Mouse (Mus musculus) hindbrain, embryonic 14.5 days (tissue): ENCODE results near the gene Angptl7. TPM values are rescaled to one million over a fixed set of nuclear protein-coding genes. Genes with fewer than 3 reads are reported as not detected.

Source experiments
- ATAC-seq: fragments of 200-750 bp; cut with Nextera tagmentation; 2 replicates; pipeline ENCODE4 v1.8.0; 2017; ENCODE audit warnings: moderate number of reproducible peaks, mild to moderate bottlenecking, moderate TSS enrichment, moderate library complexity; ENCODE audit not compliant: low FRiP score
- DNase-seq: peaks from one replicate; pipeline ENCODE4 v3.0.0-alpha.2; 2015; ENCODE audit warnings: low spot score
- H3K27ac ChIP-seq: fragments of 300-500 bp; sonication (generic); 2 replicates; pipeline ENCODE4 v1.5.1; 2014; ENCODE audit warnings: mild to moderate bottlenecking, moderate library complexity
- H3K27me3 ChIP-seq: fragments of 300-500 bp; sonication (generic); 2 replicates; pipeline ENCODE4 v1.6.1; 2014; ENCODE audit warnings: mild to moderate bottlenecking, low read length, mixed read lengths; ENCODE audit not compliant: control insufficient read depth, insufficient read depth
- H3K36me3 ChIP-seq: fragments of 300-500 bp; sonication (generic); replicated peaks from 2 replicates; pipeline ENCODE4 v1.6.1; 2014; ENCODE audit not compliant: control insufficient read depth, insufficient read depth
- H3K4me1 ChIP-seq: fragments of 300-500 bp; sonication (generic); replicated peaks from 2 replicates; pipeline ENCODE4 v1.6.1; 2014; ENCODE audit warnings: antibody characterized with exemption, low read length, mixed read lengths; ENCODE audit not compliant: control insufficient read depth, insufficient read depth
- H3K4me2 ChIP-seq: fragments of 300-500 bp; sonication (generic); replicated peaks from 2 replicates; pipeline ENCODE4 v1.6.1; 2014; ENCODE audit warnings: mild to moderate bottlenecking, moderate library complexity
- H3K4me3 ChIP-seq: fragments of 300-500 bp; sonication (generic); replicated peaks from 2 replicates; pipeline ENCODE4 v1.5.1; 2014; ENCODE audit warnings: mild to moderate bottlenecking, low read length
- H3K9ac ChIP-seq: fragments of 300-500 bp; sonication (generic); 2 replicates; pipeline ENCODE4 v1.6.1; 2014
- H3K9me3 ChIP-seq: fragments of 300-500 bp; sonication (generic); 2 replicates; pipeline ENCODE4 v1.6.1; 2016; ENCODE audit warnings: low read length; ENCODE audit not compliant: control insufficient read depth
- WGBS: fragments of 180-500 bp; shearing (Covaris S2); extraction: QIAGEN DNeasy Blood & Tissue Kit; methylation state at CpG from one replicate; pipeline ENCODE4 v1.1.7; 2014; 5-methylcytosine and 5-hydroxymethylcytosine counted together
- polyA plus RNA-seq: library from polyadenylated mRNA; unstranded; fragments of >200 nt; fragmentation: Nextera tagmentation; extraction: Ambion mirVana; gene quantifications from 2 replicates; pipeline ENCODE4 v1.2.1, GENCODE M21; 2014

Gene Angptl7
- polyA plus RNA-seq, 1 experiment from 2014 or later = 0.50 TPM

GRCm38 (mm10) chr4:148523538-148523937 lies 23.3 kb upstream of the Angptl7 start:
- ATAC-seq = no peak
- Histone ChIP-seq H3K4me3 (no peak overlapping the region), H3K9ac (no peak overlapping the region), H3K36me3 (peaks cover 84% of the 10 kb centered on the region), H3K27ac (0 out of 2 replicates have a peak overlapping the region, but pooled peaks have one; percentile 3), H3K4me2 (no peak overlapping the region), H3K27me3 (no peaks in the 10 kb centered on the region), H3K4me1 (peaks cover 3% of the 10 kb centered on the region; the same call in 1 of the 2 replicates), H3K9me3 (no peaks in the 10 kb centered on the region)
- WGBS = 79% methylated on average over 7 of the region's 7 CpGs
- DNase-seq = no peak

GRCm38 (mm10) chr4:148518235-148518795 lies 18.1 kb upstream of the Angptl7 start:
- peak overlapping the region; percentile 66 for H3K27ac ChIP-seq
- H3K4me2 ChIP-seq = no peak overlapping the region
- WGBS = 24% methylated on average over 5 of the region's 5 CpGs
- ATAC-seq = 0 out of 2 replicates have a peak, but pooled peaks have one; percentile 34
- no peaks in the 10 kb centered on the region for H3K9me3 ChIP-seq
- no peak overlapping the region for H3K9ac ChIP-seq
- DNase-seq = no peak
- no peak overlapping the region for H3K4me3 ChIP-seq
- peaks cover 7% of the 10 kb centered on the region; the same call in 1 of the 2 replicates for H3K4me1 ChIP-seq
- H3K36me3 ChIP-seq = peaks cover 81% of the 10 kb centered on the region
- H3K27me3 ChIP-seq = no peaks in the 10 kb centered on the region

GRCm38 (mm10) chr4:148517809-148518208 lies 17.5 kb upstream of the Angptl7 start:
- DNase-seq (no peak), ATAC-seq (no peak)
- no peaks in the 10 kb centered on the region for H3K9me3 ChIP-seq
- H3K9ac ChIP-seq = no peak overlapping the region
- peaks cover 7% of the 10 kb centered on the region; the same call in 1 of the 2 replicates for H3K4me1 ChIP-seq
- no peak overlapping the region for H3K4me3 ChIP-seq
- H3K27ac ChIP-seq = peak overlapping the region; percentile 66
- no peaks in the 10 kb centered on the region for H3K27me3 ChIP-seq
- no peak overlapping the region for H3K4me2 ChIP-seq
- peaks cover 81% of the 10 kb centered on the region for H3K36me3 ChIP-seq
- 54% methylated on average over 4 of the region's 4 CpGs for WGBS

GRCm38 (mm10) chr4:148515313-148515712 lies 15.1 kb upstream of the Angptl7 start:
- Histone ChIP-seq H3K4me3 (no peak overlapping the region), H3K27me3 (no peaks in the 10 kb centered on the region), H3K27ac (no peak overlapping the region), H3K9me3 (no peaks in the 10 kb centered on the region), H3K36me3 (peaks cover 81% of the 10 kb centered on the region), H3K4me2 (no peak overlapping the region), H3K9ac (no peak overlapping the region), H3K4me1 (peaks cover 7% of the 10 kb centered on the region; the same call in 1 of the 2 replicates)
- WGBS = 93% methylated on average over 2 of the region's 2 CpGs
- DNase-seq (no peak), ATAC-seq (no peak)

GRCm38 (mm10) chr4:148513021-148513559 lies 12.8 kb upstream of the Angptl7 start:
- DNase-seq = no peak
- H3K9ac ChIP-seq = no peak overlapping the region
- no peak overlapping the region for H3K4me3 ChIP-seq
- peaks cover under 1% of the 10 kb centered on the region; the same call in 1 of the 2 replicates for H3K4me1 ChIP-seq
- no peaks in the 10 kb centered on the region for H3K9me3 ChIP-seq
- H3K4me2 ChIP-seq = no peak overlapping the region
- H3K36me3 ChIP-seq = peaks cover 85% of the 10 kb centered on the region
- 0 out of 2 replicates have a peak overlapping the region, but pooled peaks have one; percentile 27 for H3K27ac ChIP-seq
- 68% methylated on average over 6 of the region's 6 CpGs for WGBS
- no peaks in the 10 kb centered on the region for H3K27me3 ChIP-seq
- no peak for ATAC-seq

GRCm38 (mm10) chr4:148511334-148511733 lies 11.1 kb upstream of the Angptl7 start:
- DNase-seq (no peak), ATAC-seq (no peak)
- no peak overlapping the region for H3K4me3 ChIP-seq

GRCm38 (mm10) chr4:148510691-148511090 lies 10.4 kb upstream of the Angptl7 start:
- peaks cover 72% of the 10 kb centered on the region for H3K36me3 ChIP-seq
- H3K4me3 ChIP-seq = no peak overlapping the region
- H3K9me3 ChIP-seq = no peaks in the 10 kb centered on the region

More at GRCm38 (mm10) chr4:148511334-148511733, 11.1 kb upstream of the Angptl7 start:
- Histone ChIP-seq H3K27ac (no peak overlapping the region), H3K36me3 (peaks cover 72% of the 10 kb centered on the region), H3K4me2 (no peak overlapping the region), H3K9me3 (no peaks in the 10 kb centered on the region), H3K27me3 (no peaks in the 10 kb centered on the region), H3K9ac (no peak overlapping the region), H3K4me1 (no peaks in the 10 kb centered on the region)
- 89% methylated on average over 4 of the region's 4 CpGs for WGBS

GRCm38 (mm10) chr4:148509450-148510084 lies 9.3 kb upstream of the Angptl7 start:
- no peaks in the 10 kb centered on the region for H3K27me3 ChIP-seq
- H3K4me3 ChIP-seq = no peak overlapping the region
- H3K9me3 ChIP-seq = no peaks in the 10 kb centered on the region
- H3K27ac ChIP-seq = no peak overlapping the region
- no peaks in the 10 kb centered on the region; the same call in 1 of the 2 replicates for H3K4me1 ChIP-seq
- no peak overlapping the region for H3K4me2 ChIP-seq
- DNase-seq (no peak), ATAC-seq (no peak)
- no peak overlapping the region for H3K9ac ChIP-seq
- 92% methylated on average over 8 of the region's 8 CpGs for WGBS
- peaks cover 71% of the 10 kb centered on the region for H3K36me3 ChIP-seq

More at GRCm38 (mm10) chr4:148510691-148511090, 10.4 kb upstream of the Angptl7 start:
- DNase-seq = no peak
- Histone ChIP-seq H3K27me3 (no peaks in the 10 kb centered on the region), H3K9ac (no peak overlapping the region), H3K4me1 (no peaks in the 10 kb centered on the region), H3K27ac (no peak overlapping the region), H3K4me2 (no peak overlapping the region)
- no peak for ATAC-seq
- 86% methylated on average over 4 of the region's 4 CpGs for WGBS

- Histone ChIP-seq H3K4me3 (no peak overlapping the region), H3K9ac (no peak overlapping the region), H3K4me1 (no peaks in the 10 kb centered on the region; the same call in 1 of the 2 replicates), H3K27me3 (no peaks in the 10 kb centered on the region), H3K9me3 (no peaks in the 10 kb centered on the region), H3K27ac (no peak overlapping the region), H3K4me2 (no peak overlapping the region), H3K36me3 (peaks cover 68% of the 10 kb centered on the region)
- ATAC-seq (no peak), DNase-seq (no peak)
- WGBS = 94% methylated on average over 14 of the region's 14 CpGs
These were observed 8.0 kb upstream of the Angptl7 start for GRCm38 (mm10) chr4:148508084-148508849.
